Mouse (Mus musculus) right cerebral cortex, postnatal 36 days (tissue): ENCODE data around the gene Klhl26.
"Not testable (repeated sequence)": the region's sequence is repeated elsewhere in the genome, so short reads cannot be mapped to it uniquely, and the experiment has no call there.

ENCODE experiments used
- DNase-seq, 2 experiments: peaks; one replicate each; pipeline ENCODE4 v3.0.0; 2022; ENCODE audit warnings: low spot score in 2 of 2, mixed read lengths in 1 of 2

Gene Klhl26

GRCm38 (mm10) chr8:70476333-70477268, at the start of gene Klhl26:
Gene Klhl26 (minus strand): TSS chr8:70476968.
- peak; percentile 85 to 86 for DNase-seq

GRCm38 (mm10) chr8:70522592-70523403, 46.0 kb upstream of the Klhl26 start:
- DNase-seq: peak; percentile 95

- DNase-seq: no peak
Observed at GRCm38 (mm10) chr8:70519606-70520005, 42.8 kb upstream of the Klhl26 start.

- no peak for DNase-seq
Observed at GRCm38 (mm10) chr8:70519043-70519442, 42.3 kb upstream of the Klhl26 start.

GRCm38 (mm10) chr8:70517940-70518643, 41.3 kb upstream of the Klhl26 start:
- no peak for DNase-seq

- no peak for DNase-seq
Observed at GRCm38 (mm10) chr8:70513441-70513840, 36.7 kb upstream of the Klhl26 start.

- no peak for DNase-seq
Observed at GRCm38 (mm10) chr8:70512253-70512903, 35.6 kb upstream of the Klhl26 start.

- DNase-seq: no peak
Observed at GRCm38 (mm10) chr8:70511770-70512169, 35.0 kb upstream of the Klhl26 start.

GRCm38 (mm10) chr8:70511174-70511573, 34.4 kb upstream of the Klhl26 start:
- not testable (repeated sequence) for DNase-seq

GRCm38 (mm10) chr8:70510228-70510915, 33.6 kb upstream of the Klhl26 start, which contains the start of gene Uba52:
Gene Uba52 (minus strand): TSS chr8:70510801.
- peak; percentile 95 to 97 for DNase-seq

GRCm38 (mm10) chr8:70509281-70509952, 32.6 kb upstream of the Klhl26 start:
- no peak for DNase-seq

- no peak for DNase-seq
Observed at GRCm38 (mm10) chr8:70507027-70507393, 30.2 kb upstream of the Klhl26 start.

GRCm38 (mm10) chr8:70506328-70507026, 29.7 kb upstream of the Klhl26 start, which contains the start of gene Rex1bd:
Gene Rex1bd (minus strand): TSS chr8:70506752.
- peak; percentile 87 to 90 for DNase-seq

GRCm38 (mm10) chr8:70505698-70506327, 29.0 kb upstream of the Klhl26 start:
- no peak for DNase-seq

- DNase-seq: peak; percentile 62 to 63
Observed at GRCm38 (mm10) chr8:70504851-70505250, 28.1 kb upstream of the Klhl26 start.

GRCm38 (mm10) chr8:70504291-70504716, 27.5 kb upstream of the Klhl26 start:
- DNase-seq: no peak

GRCm38 (mm10) chr8:70503062-70503750, 26.4 kb upstream of the Klhl26 start:
- no peak for DNase-seq

- no peak for DNase-seq
Observed at GRCm38 (mm10) chr8:70502540-70502939, 25.8 kb upstream of the Klhl26 start.
